Mouse (Mus musculus) hindbrain, embryonic 14.5 days (tissue): ENCODE results near the gene Isx. TPM values are rescaled to one million over a fixed set of nuclear protein-coding genes. Genes with fewer than 3 reads are reported as not detected.

Source experiments
- ATAC-seq: fragments of 200-750 bp; cut with Nextera tagmentation; 2 replicates; pipeline ENCODE4 v1.8.0; 2017; ENCODE audit warnings: moderate number of reproducible peaks, mild to moderate bottlenecking, moderate TSS enrichment, moderate library complexity; ENCODE audit not compliant: low FRiP score
- DNase-seq: peaks from one replicate; pipeline ENCODE4 v3.0.0-alpha.2; 2015; ENCODE audit warnings: low spot score
- H3K27ac ChIP-seq: fragments of 300-500 bp; sonication (generic); 2 replicates; pipeline ENCODE4 v1.5.1; 2014; ENCODE audit warnings: mild to moderate bottlenecking, moderate library complexity
- H3K27me3 ChIP-seq: fragments of 300-500 bp; sonication (generic); 2 replicates; pipeline ENCODE4 v1.6.1; 2014; ENCODE audit warnings: mild to moderate bottlenecking, low read length, mixed read lengths; ENCODE audit not compliant: control insufficient read depth, insufficient read depth
- H3K36me3 ChIP-seq: fragments of 300-500 bp; sonication (generic); replicated peaks from 2 replicates; pipeline ENCODE4 v1.6.1; 2014; ENCODE audit not compliant: control insufficient read depth, insufficient read depth
- H3K4me1 ChIP-seq: fragments of 300-500 bp; sonication (generic); replicated peaks from 2 replicates; pipeline ENCODE4 v1.6.1; 2014; ENCODE audit warnings: antibody characterized with exemption, low read length, mixed read lengths; ENCODE audit not compliant: control insufficient read depth, insufficient read depth
- H3K4me2 ChIP-seq: fragments of 300-500 bp; sonication (generic); replicated peaks from 2 replicates; pipeline ENCODE4 v1.6.1; 2014; ENCODE audit warnings: mild to moderate bottlenecking, moderate library complexity
- H3K4me3 ChIP-seq: fragments of 300-500 bp; sonication (generic); replicated peaks from 2 replicates; pipeline ENCODE4 v1.5.1; 2014; ENCODE audit warnings: mild to moderate bottlenecking, low read length
- H3K9ac ChIP-seq: fragments of 300-500 bp; sonication (generic); 2 replicates; pipeline ENCODE4 v1.6.1; 2014
- H3K9me3 ChIP-seq: fragments of 300-500 bp; sonication (generic); 2 replicates; pipeline ENCODE4 v1.6.1; 2016; ENCODE audit warnings: low read length; ENCODE audit not compliant: control insufficient read depth
- WGBS: fragments of 180-500 bp; shearing (Covaris S2); extraction: QIAGEN DNeasy Blood & Tissue Kit; methylation state at CpG from one replicate; pipeline ENCODE4 v1.1.7; 2014; 5-methylcytosine and 5-hydroxymethylcytosine counted together
- polyA plus RNA-seq: library from polyadenylated mRNA; unstranded; fragments of >200 nt; fragmentation: Nextera tagmentation; extraction: Ambion mirVana; gene quantifications from 2 replicates; pipeline ENCODE4 v1.2.1, GENCODE M21; 2014

Gene Isx
- not detected in 2 replicates for polyA plus RNA-seq

DNA sequence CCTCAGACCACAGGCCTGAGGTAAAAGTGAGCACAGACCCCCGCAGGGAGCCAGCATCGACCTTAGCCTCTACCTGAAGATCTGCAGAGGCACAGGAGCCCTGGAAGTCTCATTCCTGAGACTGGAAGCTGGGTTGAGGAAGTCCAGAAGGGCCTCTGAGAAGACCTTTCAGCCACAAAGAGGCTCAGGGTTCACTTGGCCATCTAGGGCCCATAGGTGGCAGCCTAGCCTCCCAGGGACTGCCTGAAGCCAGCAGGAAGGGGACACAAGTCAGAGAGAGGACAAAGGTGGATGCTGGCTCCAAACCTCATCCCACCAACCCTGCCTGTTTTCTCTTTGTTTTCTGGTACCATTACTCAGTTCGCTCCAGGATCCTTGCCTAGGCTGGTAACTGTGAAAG, at the start of gene Isx:
Isx (plus strand) TSS at position 234 of the 400 bp plus-strand sequence.
- ATAC-seq (no peak), DNase-seq (no peak)
- H3K9me3 ChIP-seq = no peaks in the 10 kb centered on the region
- H3K4me2 ChIP-seq = no peak within 1 kb of the TSS
- no peak within 1 kb of the TSS for H3K4me3 ChIP-seq
- no peaks in the 10 kb centered on the region for H3K27me3 ChIP-seq
- no peak within 1 kb of the TSS for H3K27ac ChIP-seq
- WGBS = 85% methylated on average over 3 of the region's 3 CpGs
- no peak within 1 kb of the TSS for H3K9ac ChIP-seq
- H3K36me3 ChIP-seq = no peaks in the 10 kb centered on the region
- no peaks in the 10 kb centered on the region for H3K4me1 ChIP-seq

DNA sequence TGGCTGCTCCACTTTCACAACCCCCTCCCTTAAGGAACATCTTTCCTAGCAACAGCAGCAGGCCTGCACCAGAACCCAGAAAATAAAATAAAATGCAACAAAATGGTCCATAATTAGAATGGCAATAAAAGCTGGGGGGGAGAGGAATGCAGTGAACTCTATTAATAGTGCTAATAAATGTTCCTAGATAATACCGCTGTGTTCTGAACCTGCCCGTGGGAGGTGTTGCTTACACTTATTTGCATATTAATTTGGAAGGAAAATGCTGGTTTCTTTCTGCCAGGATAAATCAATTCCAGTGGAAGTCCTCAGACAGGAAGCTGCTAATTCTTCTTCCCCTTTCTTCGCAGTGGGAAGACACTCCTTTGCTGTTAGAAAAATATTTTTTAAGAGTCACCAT, 45.3 kb upstream of the Isx start:
- Histone ChIP-seq H3K4me2 (no peak overlapping the region), H3K9me3 (no peaks in the 10 kb centered on the region), H3K4me1 (no peaks in the 10 kb centered on the region), H3K36me3 (no peaks in the 10 kb centered on the region), H3K27me3 (no peaks in the 10 kb centered on the region), H3K27ac (no peak overlapping the region), H3K4me3 (no peak overlapping the region), H3K9ac (no peak overlapping the region)
- no peak for DNase-seq
- peak; percentile 46; the same call in 1 of the 2 replicates for ATAC-seq
- 55% methylated on average over 3 of the region's 3 CpGs for WGBS

DNA sequence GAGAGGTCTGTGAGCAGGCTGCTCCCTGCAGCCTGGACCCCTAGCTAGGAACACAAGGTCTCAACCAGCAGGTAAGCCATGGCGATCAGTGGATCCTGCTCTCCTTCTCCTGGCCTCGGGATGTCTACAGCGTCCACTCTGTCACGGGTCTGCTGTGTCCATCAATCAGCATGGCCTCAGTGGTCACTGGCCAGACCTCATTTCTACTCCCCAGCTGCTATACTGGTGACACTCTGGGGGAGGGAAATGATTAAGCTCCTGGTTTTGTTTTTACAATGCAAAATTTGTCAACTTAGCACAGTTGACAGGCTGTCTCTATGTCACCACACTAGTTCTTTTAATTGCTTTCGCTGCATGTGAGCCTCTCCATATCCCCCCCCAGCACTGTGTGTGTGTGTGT, 41.7 kb upstream of the Isx start:
- whole genome bisulfite sequencing = 57% methylated on average over 5 of the region's 5 CpGs
- ATAC-seq (no peak), DNase-seq (no peak)
- Histone ChIP-seq H3K9me3 (no peaks in the 10 kb centered on the region), H3K4me1 (no peaks in the 10 kb centered on the region), H3K36me3 (no peaks in the 10 kb centered on the region), H3K9ac (no peak overlapping the region), H3K4me2 (no peak overlapping the region), H3K27ac (no peak overlapping the region), H3K4me3 (no peak overlapping the region), H3K27me3 (no peaks in the 10 kb centered on the region)

DNA sequence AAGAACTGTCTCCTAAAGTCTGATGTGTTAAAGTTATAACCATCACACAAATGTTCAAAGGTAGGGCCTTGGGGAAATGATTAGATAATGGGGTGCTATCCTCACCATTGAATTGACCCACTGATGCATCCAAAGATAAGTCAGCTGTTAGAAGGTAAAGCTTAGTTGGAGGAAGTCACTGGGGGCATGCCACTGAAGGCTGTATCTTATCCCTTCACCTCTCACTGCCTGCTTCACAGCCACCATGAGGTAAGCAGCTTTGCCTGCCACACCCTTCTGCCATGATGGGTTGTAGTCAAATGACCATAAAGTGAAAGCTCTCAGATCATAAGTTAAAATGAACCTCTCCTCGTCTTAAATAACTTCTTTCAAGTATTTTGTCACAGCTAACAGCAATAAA, 38.7 kb upstream of the Isx start:
- Histone ChIP-seq H3K4me3 (no peak overlapping the region), H3K4me1 (no peaks in the 10 kb centered on the region), H3K27me3 (no peaks in the 10 kb centered on the region), H3K9me3 (no peaks in the 10 kb centered on the region), H3K9ac (no peak overlapping the region), H3K4me2 (no peak overlapping the region), H3K36me3 (no peaks in the 10 kb centered on the region), H3K27ac (no peak overlapping the region)
- no peak for ATAC-seq
- 79% methylated on average over 1 of the region's 1 CpGs for WGBS
- no peak for DNase-seq

DNA sequence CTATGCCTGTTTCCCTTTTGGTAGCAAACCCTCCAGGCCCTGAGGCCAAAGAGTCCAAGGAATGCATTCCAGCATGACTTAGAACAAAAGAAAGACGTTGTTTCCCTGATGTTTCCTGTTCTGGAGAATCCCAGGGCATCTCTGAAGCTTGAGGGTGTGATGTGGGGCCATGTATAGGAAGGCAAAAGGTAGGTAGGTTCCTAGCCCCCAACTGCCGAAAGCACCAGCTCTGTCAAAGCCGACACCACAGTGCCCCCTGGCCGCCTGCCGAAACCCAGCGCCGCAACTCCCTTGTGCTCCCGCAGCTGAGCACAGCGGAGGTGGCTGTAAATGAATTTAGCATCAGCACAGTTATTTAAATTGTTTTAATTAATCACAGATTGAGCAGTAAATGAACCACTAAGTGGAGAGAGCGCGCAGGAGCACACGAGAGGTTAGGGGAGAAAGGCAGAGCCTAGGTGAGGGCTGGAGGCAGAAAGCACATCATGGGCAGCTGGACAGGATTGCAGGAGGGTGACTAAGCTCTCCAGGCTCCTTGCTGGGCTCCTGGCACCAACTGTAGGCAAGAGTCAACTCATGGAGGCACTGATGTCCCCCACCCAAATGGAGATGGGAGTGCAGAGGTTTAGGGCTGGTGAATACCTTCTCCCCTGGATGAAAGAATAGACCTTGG, 25.5 kb upstream of the Isx start:
- H3K9me3 ChIP-seq = no peaks in the 10 kb centered on the region
- ATAC-seq (peak; percentile 75), DNase-seq (peak; percentile 43)
- H3K4me3 ChIP-seq = no peak overlapping the region
- no peak overlapping the region for H3K9ac ChIP-seq
- H3K4me1 ChIP-seq = no peaks in the 10 kb centered on the region
- no peak overlapping the region for H3K27ac ChIP-seq
- no peaks in the 10 kb centered on the region for H3K36me3 ChIP-seq
- H3K27me3 ChIP-seq = no peaks in the 10 kb centered on the region
- no peak overlapping the region for H3K4me2 ChIP-seq
- WGBS = 17% methylated on average over 12 of the region's 12 CpGs

DNA sequence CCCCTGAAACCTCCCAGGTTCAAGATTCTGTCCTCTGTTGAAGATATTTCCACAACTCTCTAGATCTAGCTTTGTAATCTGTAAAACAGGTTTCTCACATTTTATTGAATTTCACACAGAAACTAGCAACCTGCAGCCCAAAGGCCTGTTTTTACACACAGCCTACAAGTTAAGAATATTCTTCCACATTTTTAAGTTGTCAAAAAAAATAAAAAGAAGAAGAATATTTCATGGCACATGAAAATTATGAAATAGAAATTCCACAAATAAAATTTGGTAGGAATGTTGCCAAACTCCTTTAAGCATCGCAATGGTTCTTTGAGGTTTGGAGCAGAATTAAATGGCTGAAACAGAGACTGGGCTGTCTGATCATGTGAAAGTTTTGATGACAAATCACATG, 24.3 kb upstream of the Isx start:
- Histone ChIP-seq H3K9ac (no peak overlapping the region), H3K36me3 (no peaks in the 10 kb centered on the region), H3K27me3 (no peaks in the 10 kb centered on the region; the same call in 1 of the 2 replicates), H3K27ac (no peak overlapping the region), H3K4me1 (no peaks in the 10 kb centered on the region), H3K4me3 (no peak overlapping the region), H3K9me3 (no peaks in the 10 kb centered on the region), H3K4me2 (no peak overlapping the region)
- DNase-seq = no peak
- 98% methylated on average over 1 of the region's 1 CpGs for WGBS
- ATAC-seq = no peak

DNA sequence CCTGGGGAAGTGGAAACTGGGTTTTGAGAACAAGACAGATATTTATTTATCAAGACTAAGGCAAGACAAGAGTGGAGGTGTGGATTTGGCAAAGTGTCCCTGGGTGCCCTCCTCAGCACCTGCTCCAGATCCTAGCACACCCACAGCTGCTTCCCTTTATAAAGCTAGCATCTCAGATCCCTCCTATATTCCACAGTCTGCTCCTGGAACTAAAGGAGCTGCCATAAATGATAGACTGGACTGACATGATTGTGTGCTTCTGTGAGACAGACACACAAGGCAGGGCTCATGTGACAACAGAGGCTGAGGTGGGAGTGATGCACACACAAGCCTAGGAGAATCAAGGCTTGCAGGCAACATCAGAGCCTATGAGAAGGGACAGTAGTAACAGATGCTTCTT, 22.0 kb upstream of the Isx start:
- Histone ChIP-seq H3K27me3 (no peaks in the 10 kb centered on the region; the same call in 1 of the 2 replicates), H3K4me1 (no peaks in the 10 kb centered on the region), H3K4me3 (no peak overlapping the region), H3K27ac (no peak overlapping the region), H3K9ac (no peak overlapping the region), H3K4me2 (no peak overlapping the region), H3K36me3 (no peaks in the 10 kb centered on the region), H3K9me3 (no peaks in the 10 kb centered on the region)
- no peak for DNase-seq
- no peak for ATAC-seq

DNA sequence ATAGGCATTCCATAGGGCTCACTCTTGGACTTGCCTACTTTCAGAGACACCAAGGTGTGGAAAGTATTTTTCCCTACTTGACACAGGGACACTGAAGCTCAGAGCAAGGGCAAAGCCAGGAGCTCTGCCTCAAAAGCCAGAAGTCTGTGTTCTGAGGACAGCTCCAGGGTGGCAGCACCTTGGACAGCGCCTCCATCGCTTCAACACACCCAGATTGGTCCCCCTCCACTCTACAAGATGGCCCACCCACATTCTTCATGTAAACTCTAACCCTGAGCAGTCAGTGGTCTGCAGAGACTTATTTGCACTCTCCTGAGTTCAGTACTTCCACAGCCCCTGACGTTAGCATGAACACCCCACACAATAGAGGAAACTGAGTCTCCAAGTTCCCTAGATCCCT, 21.1 kb upstream of the Isx start:
- no peaks in the 10 kb centered on the region for H3K4me1 ChIP-seq
- H3K9me3 ChIP-seq = no peaks in the 10 kb centered on the region
- no peaks in the 10 kb centered on the region; the same call in 1 of the 2 replicates for H3K27me3 ChIP-seq
- H3K4me2 ChIP-seq = no peak overlapping the region
- H3K9ac ChIP-seq = no peak overlapping the region
- H3K36me3 ChIP-seq = no peaks in the 10 kb centered on the region
- DNase-seq (no peak), ATAC-seq (no peak)
- 29% methylated on average over 3 of the region's 3 CpGs for WGBS
- H3K4me3 ChIP-seq = no peak overlapping the region
- no peak overlapping the region for H3K27ac ChIP-seq

DNA sequence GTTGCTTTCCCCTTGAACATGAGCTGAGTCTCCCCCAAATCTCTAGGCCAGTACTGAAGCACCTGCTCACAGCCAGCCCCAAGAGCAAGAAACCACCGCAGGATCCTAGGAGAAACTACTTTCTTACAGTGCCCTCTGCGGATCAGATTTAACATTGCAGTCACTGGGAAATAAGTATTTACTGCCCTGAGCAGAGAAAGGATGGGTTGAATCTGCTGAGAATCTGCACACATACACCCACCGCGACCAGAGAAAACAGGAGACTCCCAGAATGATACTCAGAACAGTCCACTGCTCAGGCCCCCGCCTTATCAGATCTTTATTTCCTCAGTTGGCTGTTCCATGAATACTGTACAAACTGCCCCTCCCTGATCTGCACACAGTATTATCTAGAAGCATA, 19.5 kb upstream of the Isx start:
- no peaks in the 10 kb centered on the region for H3K4me1 ChIP-seq
- DNase-seq (peak; percentile 84), ATAC-seq (peak; percentile 51; the same call in 1 of the 2 replicates)
- no peaks in the 10 kb centered on the region for H3K9me3 ChIP-seq
- no peak overlapping the region for H3K27ac ChIP-seq
- no peak overlapping the region for H3K9ac ChIP-seq
- WGBS = 30% methylated on average over 5 of the region's 5 CpGs
- no peaks in the 10 kb centered on the region for H3K36me3 ChIP-seq
- no peak overlapping the region for H3K4me3 ChIP-seq
- H3K27me3 ChIP-seq = no peaks in the 10 kb centered on the region; the same call in 1 of the 2 replicates
- H3K4me2 ChIP-seq = no peak overlapping the region

DNA sequence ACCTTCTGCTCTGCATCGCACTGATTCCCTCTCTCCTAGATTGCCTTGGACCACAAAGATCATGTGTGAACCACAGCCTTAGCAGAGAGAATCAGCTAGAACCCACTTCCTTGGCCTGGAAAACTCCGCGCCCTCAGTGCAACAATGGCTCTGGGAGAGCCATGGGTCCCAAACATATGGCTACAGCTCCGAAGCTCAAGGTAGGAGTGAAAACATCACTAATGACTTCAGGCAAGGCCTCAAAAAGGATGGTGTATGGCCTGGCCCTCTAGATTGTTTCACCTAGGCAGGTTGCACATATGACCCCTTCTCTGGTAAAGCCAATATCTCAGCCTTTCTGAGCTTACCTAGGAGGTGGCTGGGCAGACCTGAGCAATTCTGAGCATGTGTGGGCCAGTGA, 18.2 kb upstream of the Isx start:
- Histone ChIP-seq H3K4me3 (no peak overlapping the region), H3K27ac (no peak overlapping the region), H3K4me2 (no peak overlapping the region), H3K36me3 (no peaks in the 10 kb centered on the region), H3K9ac (no peak overlapping the region), H3K4me1 (no peaks in the 10 kb centered on the region), H3K27me3 (no peaks in the 10 kb centered on the region; the same call in 1 of the 2 replicates), H3K9me3 (no peaks in the 10 kb centered on the region)
- ATAC-seq = no peak
- DNase-seq = no peak
- 92% methylated on average over 4 of the region's 4 CpGs for WGBS
